Mouse (Mus musculus) naive thymus-derived CD4-positive, alpha-beta T cell, adult 2 months (primary cell): ENCODE measurements around the gene Crlf2.
A peak's percentile ranks its signal among the peaks of the same experiment; 100 is the strongest.

Experiments
- DNase-seq: peaks from one replicate; pipeline ENCODE4 v3.0.0-alpha.2; 2011; ENCODE audit warnings: low read depth

The Crlf2 gene

DNA sequence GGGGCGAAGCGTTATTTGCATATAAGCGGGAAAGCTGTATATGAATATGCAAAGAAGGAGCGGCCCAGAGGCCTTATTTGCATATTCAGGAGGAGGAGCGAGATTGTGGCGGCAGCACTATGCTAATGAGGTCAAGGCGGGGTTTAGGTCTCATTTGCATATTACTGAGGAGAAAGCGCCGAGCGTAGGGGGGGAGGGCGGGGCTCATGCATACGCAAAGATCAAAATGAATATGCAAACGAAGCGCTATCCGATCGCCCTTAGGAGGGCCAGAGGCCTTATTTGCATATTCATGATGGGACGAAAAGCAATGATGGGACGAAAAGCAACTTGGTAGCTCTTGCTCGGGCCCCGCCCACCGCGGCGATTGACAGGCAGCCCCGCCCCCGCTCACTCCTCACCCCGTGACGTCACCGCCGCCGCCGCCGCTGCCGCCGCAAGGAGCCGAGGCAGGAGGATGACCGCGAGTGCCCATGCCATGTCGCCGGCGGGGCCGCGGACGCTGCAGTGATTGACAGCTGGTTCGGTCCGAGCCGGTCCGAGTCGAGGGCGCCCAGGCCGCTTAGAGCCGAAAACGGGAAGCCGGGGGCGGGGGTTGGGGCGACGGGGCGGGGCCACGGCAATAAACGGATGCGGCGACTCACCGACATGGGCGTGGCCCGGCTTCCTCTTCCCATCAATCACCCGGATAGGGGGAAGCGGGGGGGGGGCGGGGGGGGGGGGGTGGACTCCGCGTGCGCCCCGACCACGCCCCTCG is at the start of gene Crlf2:
Gene Crlf2 (minus strand): TSS at position 590 of the 757 bp plus-strand sequence.
- DNase-seq, result peak; percentile 95

DNA sequence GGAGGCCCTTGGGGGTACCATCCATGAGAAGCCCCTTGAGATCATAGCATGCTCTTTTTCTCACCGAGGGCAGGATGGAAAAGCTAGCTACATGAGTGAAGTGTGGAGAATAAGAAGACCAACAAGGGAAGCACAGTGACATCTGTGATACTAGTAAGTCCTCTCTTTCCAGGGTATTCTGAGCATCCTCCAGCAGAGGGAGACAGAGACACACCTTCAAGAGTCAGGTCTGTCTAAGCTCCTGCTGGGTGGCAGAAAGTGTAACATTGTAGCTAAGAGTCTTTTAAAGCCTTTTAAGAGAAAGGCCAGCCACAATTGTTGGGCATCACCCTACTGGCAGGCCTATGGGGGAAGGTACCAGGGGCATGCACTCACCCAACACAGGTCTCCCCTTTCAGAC is 43.8 kb upstream of the Crlf2 start:
- DNase-seq, result peak; percentile 75

DNA sequence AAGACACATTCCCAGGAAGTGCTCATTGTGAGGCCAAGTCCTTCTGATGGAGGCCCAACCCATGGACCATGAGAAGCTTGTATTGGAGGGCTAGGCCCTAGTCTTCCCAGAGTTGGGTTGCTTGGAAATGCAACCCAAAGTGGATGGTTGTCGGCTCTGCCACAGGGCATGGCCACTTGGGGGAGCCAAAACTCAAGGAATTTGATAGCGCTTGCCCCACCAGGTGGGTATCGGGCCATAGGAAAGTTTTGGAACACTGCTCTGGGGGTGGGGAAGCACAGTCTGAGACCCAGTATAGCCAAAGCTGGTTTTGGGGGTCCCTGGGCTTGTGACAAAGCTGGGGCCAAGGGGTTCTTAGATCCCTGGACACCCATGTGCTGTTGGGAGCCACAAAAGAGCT is 42.3 kb upstream of the Crlf2 start:
- peak; percentile 57 for DNase-seq

DNA sequence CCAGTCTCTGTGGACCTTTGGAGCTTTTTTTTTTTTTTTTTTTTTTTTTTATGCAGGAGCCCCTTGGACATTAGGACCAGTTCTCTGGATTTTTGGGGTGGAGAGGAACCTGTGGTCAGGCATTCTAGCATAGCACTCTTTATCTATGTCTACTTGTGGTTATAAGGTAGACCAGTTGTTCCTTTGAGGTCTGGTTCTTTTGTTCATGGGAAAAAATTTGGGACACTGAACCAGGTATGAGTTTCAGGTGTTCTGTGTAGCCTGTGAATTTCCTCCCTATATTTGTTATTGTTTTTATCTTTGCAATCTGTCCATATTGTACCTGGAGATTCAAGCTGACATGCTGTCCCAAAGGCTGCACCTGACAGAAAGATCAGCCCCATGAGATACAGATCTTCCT is 40.1 kb upstream of the Crlf2 start:
- DNase-seq, result peak; percentile 80

DNA sequence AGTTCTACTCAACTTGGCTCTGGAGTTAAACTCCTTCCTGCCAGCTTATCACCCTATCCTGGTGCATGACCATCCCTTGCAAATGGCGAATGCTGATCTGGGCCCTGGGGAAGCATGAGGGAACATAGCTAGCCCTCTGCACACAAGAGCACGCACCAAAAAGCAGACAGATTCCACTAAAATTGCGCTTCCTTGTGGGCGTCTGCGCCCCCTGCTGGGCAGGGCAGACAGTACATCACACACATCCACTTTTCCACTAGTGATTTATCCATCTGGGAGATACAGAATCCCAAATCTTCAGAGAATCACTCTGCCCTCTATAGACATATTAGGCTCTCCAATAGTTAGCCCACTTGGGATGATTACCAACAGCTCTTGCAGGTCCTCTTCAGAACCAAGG is 37.9 kb upstream of the Crlf2 start:
- DNase-seq, result peak; percentile 72

DNA sequence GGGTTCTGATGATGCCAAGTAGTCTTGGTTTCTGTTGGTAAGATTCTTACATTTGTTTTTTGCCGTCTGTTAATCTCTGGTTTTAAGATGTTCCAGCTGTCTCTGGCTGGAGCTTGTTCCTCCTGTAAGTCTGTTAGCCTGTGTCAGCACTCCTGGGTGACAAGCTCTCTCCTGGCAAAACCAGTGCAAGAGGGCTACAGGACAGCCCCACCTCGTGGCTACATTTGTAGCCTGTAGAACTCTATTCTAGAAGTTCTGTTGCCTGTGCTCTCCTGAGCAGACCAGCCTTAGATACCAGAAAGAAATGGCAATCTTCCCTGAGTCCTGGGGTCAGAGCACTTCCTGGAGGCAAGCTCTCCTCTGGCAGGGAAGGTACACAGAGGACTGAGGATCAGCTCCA is 4.0 kb upstream of the Crlf2 start:
- DNase-seq, result peak; percentile 9

DNA sequence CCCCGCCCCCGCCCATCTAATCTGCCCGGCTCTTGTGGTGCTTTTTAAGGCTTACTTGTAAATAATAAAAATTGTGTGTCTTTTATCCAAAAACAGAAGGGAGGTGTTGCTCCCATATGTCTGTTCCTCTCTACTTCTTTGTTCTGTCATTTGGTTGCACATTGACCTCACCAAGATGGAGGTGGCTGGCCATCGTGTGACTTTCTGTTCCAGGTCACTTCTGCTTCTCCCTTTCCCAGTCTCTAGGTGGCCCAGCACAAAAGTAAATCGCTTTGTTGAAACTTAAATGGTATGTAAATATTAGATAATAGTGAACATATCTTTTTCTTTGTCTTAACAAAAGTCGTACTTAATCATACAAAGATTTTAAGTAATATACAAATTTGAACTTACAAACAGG is 398 bp upstream of the Crlf2 start:
- DNase-seq, result no peak

DNA sequence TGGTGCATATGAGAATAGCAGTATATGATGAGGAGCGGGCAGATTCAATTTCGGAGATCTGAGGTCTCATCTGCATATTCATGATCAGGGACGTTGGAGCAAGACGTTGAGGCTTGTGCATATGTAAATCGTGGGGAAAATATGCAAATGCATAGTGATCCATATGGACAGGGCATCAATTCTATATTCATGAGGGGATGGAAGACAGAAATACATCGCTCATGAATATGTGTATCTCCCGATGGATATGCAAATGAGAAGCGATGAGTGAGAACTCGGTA is 730 bp downstream of the Crlf2 start:
- no peak for DNase-seq

DNA sequence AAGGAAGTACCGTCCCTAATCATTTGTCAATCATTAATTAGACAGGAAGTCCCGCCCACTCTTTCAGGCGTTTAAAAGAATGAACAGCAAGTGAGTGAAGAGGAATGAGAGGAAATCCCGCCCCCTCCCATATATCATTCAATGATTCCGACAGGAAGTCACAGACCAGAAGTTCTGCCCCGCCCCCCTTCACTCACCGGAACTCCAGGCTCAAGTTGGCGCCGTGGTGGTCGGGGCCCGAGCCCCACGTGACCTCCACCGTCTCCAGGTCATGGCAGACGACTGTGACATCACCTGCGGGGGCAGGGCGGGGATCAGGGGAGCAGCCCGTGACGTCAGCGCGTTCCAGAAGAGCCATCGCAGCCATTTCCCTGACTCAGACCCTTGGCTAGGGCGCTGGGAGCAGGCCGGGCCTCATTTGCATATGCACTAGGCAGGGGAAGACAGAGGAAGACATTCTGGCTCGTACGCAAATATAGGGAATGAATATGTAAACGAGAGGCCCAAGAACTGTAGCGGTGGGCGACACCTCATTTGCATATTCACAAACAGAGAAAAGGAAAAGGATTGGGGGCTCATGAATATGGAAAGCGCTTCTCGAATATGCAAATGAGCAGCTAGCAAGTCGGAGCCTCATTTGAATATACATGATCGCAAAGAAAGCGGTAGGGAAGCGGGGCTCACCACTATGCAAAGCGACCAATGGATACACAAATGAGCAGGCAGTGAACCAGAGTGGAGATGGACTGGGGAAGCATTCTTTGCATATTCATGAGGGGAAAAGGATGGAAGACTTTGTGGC is 1.3 kb downstream of the Crlf2 start:
- DNase-seq, result no peak

DNA sequence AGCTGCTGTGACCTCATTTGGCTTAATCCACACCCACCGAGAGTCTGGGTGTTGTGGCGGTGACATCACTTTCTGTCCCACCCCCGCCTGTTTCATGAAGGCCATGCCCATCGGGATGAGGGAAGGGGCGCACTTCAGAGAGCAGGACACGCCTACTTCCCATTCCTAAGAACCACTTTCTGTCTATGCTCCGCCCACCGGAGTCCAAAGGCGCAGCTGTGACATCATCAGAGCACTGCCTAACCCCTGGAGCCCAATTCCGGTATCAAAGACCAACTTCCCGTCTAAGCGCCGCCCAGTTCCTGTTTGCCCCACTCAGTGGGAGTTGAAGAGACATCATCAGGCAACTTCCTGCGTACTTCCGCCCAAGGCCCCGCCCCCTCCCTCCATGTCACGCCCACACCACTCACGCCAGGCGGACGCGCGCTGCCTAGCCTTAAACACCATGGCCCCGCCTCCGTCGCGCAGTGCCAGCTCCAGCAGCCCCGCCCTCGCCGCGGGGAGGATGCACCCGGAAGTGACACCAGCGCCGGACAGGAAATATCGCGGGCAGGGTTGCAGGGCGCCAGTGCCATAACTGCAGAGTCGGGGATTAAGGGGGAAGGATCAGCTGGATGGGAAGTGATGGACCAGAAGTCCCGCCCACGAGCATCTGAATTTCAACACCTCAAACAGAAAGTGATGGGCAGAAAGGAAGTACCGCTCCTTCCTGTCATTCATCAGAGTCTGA is 2.0 kb downstream of the Crlf2 start:
- DNase-seq, result peak; percentile 98

DNA sequence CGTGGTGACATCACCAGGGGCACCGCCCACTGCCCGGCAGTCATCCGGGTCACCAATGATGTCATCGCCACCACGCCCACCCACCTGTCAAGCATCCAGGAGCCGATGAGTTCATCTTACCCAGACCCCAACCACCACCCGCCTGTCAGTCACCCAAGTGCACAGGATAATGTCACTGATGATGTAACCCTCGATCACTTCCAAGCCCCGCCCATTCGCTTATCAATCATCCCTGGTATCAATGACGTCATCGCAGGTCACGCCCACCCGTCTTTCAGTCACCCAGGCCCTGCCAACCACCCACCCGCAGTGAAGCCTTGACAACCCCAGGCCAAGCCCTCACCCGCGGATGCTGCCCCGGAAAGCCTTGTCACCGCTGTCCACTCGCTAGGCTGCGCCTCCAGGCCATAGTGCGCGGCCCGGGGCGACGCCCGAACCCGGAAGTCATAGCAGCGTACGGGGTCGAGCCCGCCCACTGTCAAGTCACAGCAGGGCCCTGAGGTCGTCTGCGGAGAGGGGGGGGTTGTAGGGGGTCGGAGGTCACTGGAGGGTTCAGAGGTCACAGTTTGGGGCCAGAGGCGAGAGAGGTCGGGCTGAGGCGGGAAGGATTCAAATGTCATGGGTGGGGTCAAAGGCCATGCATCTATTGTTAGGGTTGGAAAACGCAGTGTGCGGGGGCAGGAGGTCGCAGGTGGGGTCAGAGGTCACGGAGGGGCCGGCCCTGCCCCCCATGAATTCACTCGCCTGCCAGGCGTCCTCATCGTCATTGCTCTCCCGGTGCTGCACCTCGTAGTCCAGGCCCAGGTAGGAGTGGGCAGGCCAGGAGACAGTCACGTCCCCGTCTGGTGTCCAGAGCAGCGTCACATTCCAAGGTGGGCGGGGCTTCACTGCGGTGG is 2.9 kb downstream of the Crlf2 start:
- peak; percentile 49 for DNase-seq

DNA sequence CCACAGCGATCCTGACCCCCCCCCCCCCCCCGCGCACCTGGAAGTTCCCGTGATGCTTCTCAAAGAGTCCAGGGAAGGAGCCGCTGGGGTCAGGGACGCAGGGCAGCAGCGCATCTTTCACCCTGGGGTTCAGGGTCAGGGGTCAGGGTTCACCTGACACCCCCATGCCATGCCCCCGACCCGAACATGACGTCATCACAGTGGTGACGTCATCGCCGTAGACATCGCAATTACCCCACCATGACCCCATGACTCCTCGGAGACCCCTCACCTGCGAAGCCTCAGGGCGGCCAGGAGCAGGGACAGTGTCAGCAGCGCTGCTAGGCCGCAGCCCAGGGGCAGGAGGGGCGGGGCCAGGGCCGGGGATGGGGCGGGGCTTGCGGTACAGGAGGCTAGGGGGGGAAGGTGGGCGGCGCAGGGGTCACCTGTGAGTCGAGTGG is 3.5 kb downstream of the Crlf2 start:
- peak; percentile 29 for DNase-seq

DNA sequence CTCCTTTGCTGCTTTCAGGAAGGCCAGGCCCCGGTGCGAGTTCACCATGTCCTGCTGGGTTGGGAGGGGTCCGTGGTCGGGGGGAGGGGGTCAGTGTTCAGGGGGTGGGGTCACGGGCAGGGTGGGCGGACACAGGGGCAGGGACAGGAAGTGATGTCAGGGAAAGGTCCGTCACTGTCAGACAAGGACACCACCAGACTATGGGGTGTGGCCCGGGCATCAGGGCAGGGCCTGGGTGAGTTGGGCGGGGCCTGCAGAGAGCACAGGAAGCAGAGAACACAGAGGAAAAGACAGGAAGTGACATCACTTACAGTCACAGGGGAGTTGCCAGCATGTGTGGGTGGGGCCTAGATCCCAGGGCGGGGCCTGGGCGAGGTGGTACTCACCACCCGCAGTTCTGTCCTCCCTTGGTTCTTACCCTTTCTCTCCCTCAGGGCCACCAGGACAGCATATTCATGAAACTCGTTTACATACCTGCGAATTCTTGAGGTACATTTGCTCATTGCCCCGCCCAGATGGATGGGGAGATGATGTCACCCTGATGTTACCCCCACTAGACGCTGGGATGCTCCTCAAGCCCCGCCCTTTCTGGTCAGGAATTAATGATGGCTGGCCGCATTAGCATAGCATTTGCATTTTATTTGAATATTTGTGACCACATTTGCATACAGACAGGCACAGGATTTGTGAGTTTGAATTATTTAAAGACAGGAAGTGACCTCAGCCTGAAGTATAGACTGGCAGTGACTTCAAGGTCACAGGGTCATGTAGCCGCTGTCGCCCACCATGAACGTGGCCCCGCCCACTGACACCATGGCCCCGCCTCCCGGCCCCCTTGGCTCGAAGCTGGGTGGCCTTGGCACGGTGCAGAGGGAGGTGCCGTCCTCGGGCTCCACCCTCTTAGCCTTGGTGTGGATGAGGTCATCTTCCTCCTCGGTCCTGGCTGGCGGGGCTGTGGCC is 4.4 kb downstream of the Crlf2 start:
- DNase-seq, result peak; percentile 49

DNA sequence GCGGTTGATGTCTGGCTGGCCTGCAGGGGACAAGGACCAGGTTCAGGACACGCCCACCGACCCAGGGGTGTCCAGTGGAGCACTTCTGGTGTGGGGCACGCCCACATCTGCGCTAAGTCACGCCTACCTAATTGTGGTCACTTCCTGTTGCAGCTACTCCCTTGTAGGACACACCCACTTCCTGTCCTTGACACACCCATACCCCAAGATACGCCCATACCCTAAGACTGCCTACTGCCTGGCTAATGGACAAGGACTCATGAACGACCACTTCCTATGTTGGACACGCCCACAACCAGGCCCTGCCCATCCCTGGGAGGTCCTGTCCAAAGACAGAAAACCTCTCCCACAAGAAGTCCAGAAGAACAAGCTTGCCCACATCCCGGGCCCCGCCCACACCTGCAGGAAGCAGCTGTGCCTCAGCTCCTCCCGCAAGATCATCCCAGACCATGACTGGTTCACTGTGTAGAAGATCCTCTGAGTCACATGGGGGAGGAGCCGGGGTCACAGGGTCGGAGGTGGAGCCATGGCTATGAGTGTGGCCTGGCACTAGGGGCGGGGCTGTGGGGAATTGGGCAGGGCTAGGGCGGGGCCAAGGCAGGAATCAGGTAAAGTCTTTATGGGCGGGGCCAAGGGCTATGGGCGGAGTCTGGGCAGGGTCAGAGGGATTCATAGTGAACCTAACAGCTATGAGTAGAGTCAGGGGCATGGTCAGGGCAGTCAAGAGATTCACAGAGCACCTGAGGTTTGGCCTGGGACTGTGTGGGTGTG is 5.4 kb downstream of the Crlf2 start:
- peak; percentile 55 for DNase-seq

DNA sequence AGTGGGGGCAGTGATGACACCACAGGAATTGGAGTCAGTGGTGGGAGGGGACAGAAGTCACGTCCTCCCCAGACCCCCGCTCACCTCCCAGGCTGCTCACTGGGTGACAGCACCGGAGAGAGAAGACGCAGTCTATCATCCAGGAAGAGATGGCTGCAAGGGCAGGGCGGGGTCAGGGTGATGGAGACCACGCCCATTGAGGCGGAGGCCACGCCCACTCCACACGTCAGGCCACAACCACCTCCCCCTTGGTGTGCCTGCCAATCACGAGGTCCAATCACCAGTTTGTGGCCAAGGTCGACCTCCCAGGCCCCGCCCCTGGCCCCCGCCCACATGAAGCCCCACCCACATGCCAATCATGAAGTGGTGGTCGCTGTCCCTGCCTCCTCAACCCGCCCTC is 6.3 kb downstream of the Crlf2 start:
- DNase-seq, result no peak

DNA sequence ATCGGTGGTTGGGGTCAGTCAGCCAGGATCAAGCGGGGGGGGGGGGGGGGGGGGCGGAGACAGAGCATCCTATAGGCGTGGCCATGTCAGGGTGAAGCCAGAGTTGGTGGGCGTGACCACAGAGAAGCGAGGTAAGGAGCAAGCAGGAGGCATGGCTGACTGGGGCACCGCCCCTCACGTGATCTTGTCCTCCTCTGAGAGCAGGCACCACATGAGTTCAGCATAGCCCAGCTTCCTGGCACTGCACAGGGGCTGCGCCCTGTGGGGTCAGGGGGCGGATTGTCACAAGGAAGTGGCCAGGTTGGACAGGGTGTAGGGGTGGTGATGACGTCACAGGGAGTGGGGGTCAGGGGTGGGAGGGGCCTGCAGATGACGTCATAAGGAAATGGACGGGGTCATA is 6.7 kb downstream of the Crlf2 start:
- peak; percentile 58 for DNase-seq

DNA sequence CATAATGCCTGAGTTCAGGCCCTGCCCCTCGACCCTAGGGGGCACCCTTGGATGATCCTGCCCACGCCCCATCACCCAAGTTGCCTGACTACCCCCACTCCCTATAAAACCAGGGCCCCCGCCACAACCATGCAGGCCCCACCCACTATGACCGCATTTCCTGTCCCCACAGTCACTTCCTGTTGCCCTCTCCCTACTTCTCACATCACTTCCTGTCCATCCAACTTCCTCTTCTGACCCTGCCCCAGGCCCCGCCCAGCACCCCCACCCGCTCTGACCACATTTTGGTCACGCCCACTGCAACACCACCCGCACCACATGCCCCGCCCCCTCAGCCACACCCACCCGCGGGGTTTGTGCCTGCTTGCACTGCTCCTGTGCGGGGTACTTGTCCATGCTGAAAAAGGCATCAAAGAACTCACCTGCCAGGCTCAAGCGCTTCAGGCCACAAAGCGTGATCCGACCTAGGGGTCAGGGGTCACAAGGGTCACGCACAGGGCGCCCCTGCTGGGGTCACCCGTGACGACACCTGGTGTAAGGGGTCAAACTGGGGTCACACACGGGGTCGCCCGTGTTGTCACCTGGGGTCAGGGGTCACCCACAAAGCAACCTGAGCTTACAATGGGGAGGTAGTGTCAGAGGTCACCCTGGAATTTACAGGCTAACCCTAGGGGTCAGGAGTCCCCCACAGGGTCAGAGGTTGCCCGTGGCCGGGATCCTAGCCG is 7.6 kb downstream of the Crlf2 start:
- DNase-seq, result peak; percentile 41

DNA sequence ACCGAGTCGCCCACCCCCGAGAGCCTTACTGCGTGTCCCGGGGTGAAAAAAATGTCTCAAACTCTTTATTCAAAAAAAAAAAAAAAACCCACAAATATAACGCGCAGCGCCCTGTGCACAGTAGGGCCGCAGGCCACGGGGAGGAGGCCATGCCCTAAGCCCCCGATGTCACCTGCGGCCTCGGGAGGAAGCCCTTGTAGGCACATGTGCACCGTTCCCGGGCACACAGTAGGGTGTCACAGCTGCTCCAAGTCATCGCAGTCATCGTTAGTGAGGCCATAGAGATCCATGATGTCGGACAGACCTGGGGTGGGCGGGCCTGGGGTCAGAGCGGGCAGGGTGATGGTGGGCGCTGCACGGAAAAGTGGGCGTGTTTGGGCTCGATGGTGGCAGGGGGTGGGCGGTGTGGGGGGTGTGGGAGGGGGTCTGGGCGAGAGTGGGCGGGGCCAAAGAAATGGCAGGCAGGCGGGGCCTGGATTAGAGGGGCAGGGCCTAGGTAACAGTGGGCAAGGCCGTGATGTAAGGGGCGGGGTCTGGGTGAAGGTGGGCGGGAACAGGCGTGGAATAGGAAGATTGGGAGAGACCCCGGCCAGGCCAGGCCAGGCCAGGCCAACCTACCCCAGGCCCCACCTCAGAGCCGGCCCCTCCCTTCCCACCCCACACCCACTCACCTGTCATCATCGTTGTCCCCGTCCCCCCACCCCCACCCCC is 8.4 kb downstream of the Crlf2 start:
- peak; percentile 16 for DNase-seq

DNA sequence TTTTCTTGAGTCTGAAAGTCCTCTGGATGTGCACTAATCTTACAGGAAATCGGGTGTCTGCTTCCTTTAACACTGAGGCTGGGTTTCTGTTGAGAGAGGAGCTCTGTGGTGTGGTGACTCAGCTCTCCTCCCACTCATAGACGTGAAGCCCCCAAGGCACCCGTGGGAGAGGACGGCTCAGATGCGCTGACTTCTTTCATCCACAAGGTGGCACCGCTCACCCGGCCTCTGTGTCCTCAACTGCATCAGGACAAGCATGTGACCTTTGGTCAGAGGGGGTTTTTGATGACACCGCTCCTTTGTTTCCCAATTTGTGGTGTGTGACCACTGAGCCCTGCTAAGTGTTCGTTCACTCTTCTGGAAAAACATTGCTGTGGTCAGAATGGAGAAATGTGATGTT is 10.1 kb downstream of the Crlf2 start:
- peak; percentile 76 for DNase-seq
